Mouse (Mus musculus) midbrain, embryonic 12.5 days (tissue): ENCODE measurements around the gene Pou5f1. TPM values are rescaled to one million over a fixed set of nuclear protein-coding genes. Genes with fewer than 3 reads are reported as not detected.

Source experiments
- ATAC-seq: fragments of 200-750 bp; cut with Nextera tagmentation; 2 replicates; pipeline ENCODE4 v1.8.0; 2017; ENCODE audit warnings: low read depth, moderate TSS enrichment, moderate library complexity; ENCODE audit not compliant: low FRiP score
- H3K27ac ChIP-seq: fragments of 300-500 bp; sonication (generic); replicated peaks from 2 replicates; pipeline ENCODE4 v1.5.1; 2016; ENCODE audit warnings: mild to moderate bottlenecking
- H3K27me3 ChIP-seq: fragments of 300-500 bp; sonication (generic); 2 replicates; pipeline ENCODE4 v1.6.1; 2016; ENCODE audit warnings: mild to moderate bottlenecking
- H3K36me3 ChIP-seq: fragments of 300-500 bp; sonication (generic); 2 replicates; pipeline ENCODE4 v1.6.1; 2016
- H3K4me1 ChIP-seq: fragments of 300-500 bp; sonication (generic); 2 replicates; pipeline ENCODE4 v1.6.1; 2016
- H3K4me2 ChIP-seq: fragments of 300-500 bp; sonication (generic); replicated peaks from 2 replicates; pipeline ENCODE4 v1.6.1; 2016; ENCODE audit warnings: mild to moderate bottlenecking, moderate library complexity
- H3K4me3 ChIP-seq: fragments of 300-500 bp; sonication (generic); 2 replicates; pipeline ENCODE4 v1.5.1; 2016; ENCODE audit warnings: mild to moderate bottlenecking
- H3K9ac ChIP-seq: fragments of 300-500 bp; sonication (generic); replicated peaks from 2 replicates; pipeline ENCODE4 v1.6.1; 2016; ENCODE audit warnings: mild to moderate bottlenecking, moderate library complexity
- H3K9me3 ChIP-seq: fragments of 300-500 bp; sonication (generic); 2 replicates; pipeline ENCODE4 v1.6.1; 2016; ENCODE audit warnings: mild to moderate bottlenecking
- WGBS: fragments of 180-500 bp; shearing (Covaris S2); methylation state at CpG from one replicate; pipeline ENCODE4 v1.1.7; 2016; 5-methylcytosine and 5-hydroxymethylcytosine counted together
- polyA plus RNA-seq: library from polyadenylated mRNA; unstranded; fragments of >200 nt; fragmentation: Nextera tagmentation; extraction: Ambion mirVana; gene quantifications from 2 replicates; pipeline ENCODE4 v1.2.1, GENCODE M21; 2016

Pou5f1 gene
- polyA plus RNA-seq, 1 experiment from 2014 or later = not detected

- WGBS = 77% methylated on average over 5 of the region's 5 CpGs
- Histone ChIP-seq H3K4me1 (no peaks in the 10 kb centered on the region), H3K27ac (no peak overlapping the region), H3K4me2 (no peak overlapping the region), H3K36me3 (no peaks in the 10 kb centered on the region), H3K4me3 (no peak overlapping the region), H3K9ac (no peak overlapping the region), H3K27me3 (no peaks in the 10 kb centered on the region; the same call in 1 of the 2 replicates), H3K9me3 (no peaks in the 10 kb centered on the region)
- no peak for ATAC-seq
Observed at GRCm38 (mm10) chr17:35554321-35554720, 48.5 kb downstream of the Pou5f1 start.

- no peak for ATAC-seq
- no peak overlapping the region for H3K4me2 ChIP-seq
- H3K27ac ChIP-seq = no peak overlapping the region
- no peaks in the 10 kb centered on the region for H3K4me1 ChIP-seq
- H3K4me3 ChIP-seq = no peak overlapping the region
- no peaks in the 10 kb centered on the region; the same call in 1 of the 2 replicates for H3K27me3 ChIP-seq
- H3K9ac ChIP-seq = no peak overlapping the region
- no peaks in the 10 kb centered on the region for H3K36me3 ChIP-seq
- no peaks in the 10 kb centered on the region for H3K9me3 ChIP-seq
- WGBS = 94% methylated on average over 18 of the region's 18 CpGs
Observed at GRCm38 (mm10) chr17:35554761-35555397, 49.1 kb downstream of the Pou5f1 start.

DNA sequence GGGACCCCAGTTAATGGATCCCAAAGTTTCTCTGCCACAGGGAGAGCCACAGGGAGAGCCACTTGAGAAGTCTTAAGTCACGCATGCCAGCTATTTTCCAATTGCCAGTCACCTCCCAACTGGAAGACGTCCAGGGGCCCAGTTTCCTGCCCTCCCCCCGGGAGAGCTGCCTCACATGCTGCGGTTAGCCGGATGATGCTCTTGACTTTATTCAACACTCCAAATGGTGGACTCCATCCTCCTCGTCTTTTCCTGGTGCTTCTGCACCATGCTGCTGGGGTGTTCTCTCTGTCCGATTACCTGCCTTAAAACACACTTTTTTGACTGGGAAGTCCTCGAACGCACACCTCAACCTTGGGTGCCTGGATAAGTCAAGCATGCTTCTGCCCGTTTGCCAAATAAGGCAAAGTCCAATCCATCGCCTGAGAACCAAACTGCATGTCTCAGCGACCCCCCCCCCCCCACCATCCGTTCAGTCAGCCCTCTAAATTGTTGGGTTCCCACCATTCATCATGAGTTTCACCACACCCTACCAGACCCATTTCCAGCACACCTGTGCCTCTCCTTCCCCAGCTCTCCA, 50.5 kb downstream of the Pou5f1 start:
- ATAC-seq = no peak
- H3K4me1 ChIP-seq = no peaks in the 10 kb centered on the region
- no peak overlapping the region for H3K4me2 ChIP-seq
- no peak overlapping the region for H3K27ac ChIP-seq
- WGBS = 94% methylated on average over 13 of the region's 13 CpGs
- no peaks in the 10 kb centered on the region for H3K36me3 ChIP-seq
- H3K4me3 ChIP-seq = no peak overlapping the region
- H3K27me3 ChIP-seq = no peaks in the 10 kb centered on the region; the same call in 1 of the 2 replicates
- H3K9ac ChIP-seq = no peak overlapping the region
- H3K9me3 ChIP-seq = no peaks in the 10 kb centered on the region

DNA sequence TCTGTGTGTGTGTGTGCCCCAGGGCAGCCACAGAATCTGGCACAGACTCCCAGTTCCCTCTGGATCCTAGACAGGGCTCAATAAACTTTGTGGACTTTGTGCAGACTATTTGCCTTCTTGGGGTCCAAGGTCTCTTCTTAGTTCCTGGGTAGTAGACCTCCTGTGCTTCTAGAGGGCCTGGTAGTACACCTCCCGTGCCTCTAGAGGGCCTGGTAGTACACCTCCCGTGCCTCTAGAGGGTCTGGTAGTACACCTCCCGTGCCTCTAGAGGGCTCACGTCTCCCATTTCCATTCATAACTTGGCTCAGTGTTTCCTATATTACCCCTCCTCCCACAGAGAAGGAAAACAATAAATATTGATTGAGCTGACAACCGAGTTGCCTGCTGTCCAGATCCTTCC, 51.0 kb downstream of the Pou5f1 start:
- H3K27ac ChIP-seq = no peak overlapping the region
- H3K4me3 ChIP-seq = no peak overlapping the region
- 24% methylated on average over 5 of the region's 5 CpGs for WGBS
- no peak for ATAC-seq
- H3K9ac ChIP-seq = no peak overlapping the region
- no peaks in the 10 kb centered on the region for H3K36me3 ChIP-seq
- no peaks in the 10 kb centered on the region for H3K4me1 ChIP-seq
- H3K9me3 ChIP-seq = no peaks in the 10 kb centered on the region
- H3K27me3 ChIP-seq = no peaks in the 10 kb centered on the region; the same call in 1 of the 2 replicates
- H3K4me2 ChIP-seq = no peak overlapping the region

- no peaks in the 10 kb centered on the region for H3K4me1 ChIP-seq
- WGBS = 78% methylated on average over 9 of the region's 9 CpGs
- no peaks in the 10 kb centered on the region for H3K36me3 ChIP-seq
- no peak for ATAC-seq
- H3K27ac ChIP-seq = no peak overlapping the region
- no peaks in the 10 kb centered on the region for H3K9me3 ChIP-seq
- no peak overlapping the region for H3K4me2 ChIP-seq
- no peak overlapping the region for H3K4me3 ChIP-seq
- no peaks in the 10 kb centered on the region for H3K27me3 ChIP-seq
- H3K9ac ChIP-seq = no peak overlapping the region
Observed at GRCm38 (mm10) chr17:35557351-35557750, 51.5 kb downstream of the Pou5f1 start.

DNA sequence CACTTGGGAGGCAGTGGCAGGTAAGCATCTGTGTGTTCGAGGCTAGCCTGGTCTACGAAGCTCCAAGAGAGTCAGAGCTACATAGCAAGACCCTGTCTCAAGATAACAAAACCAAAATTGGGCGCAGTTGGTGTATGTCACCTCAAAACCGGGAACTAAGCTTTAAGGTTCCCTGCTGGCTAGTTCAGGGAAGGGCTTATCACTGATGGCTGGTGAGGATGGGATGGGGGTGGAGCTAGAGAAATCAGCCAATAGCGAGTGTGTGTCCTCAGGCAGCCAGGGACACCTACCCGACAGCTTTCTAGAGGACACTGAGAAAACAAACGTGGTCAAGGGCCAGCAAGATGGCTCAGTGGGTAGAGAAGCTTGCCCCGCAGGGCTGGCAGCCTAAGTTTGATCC, 52.4 kb downstream of the Pou5f1 start:
- WGBS = 62% methylated on average over 8 of the region's 8 CpGs
- no peaks in the 10 kb centered on the region for H3K27me3 ChIP-seq
- H3K4me3 ChIP-seq = no peak overlapping the region
- H3K9ac ChIP-seq = no peak overlapping the region
- no peak for ATAC-seq
- H3K4me1 ChIP-seq = no peaks in the 10 kb centered on the region
- H3K9me3 ChIP-seq = no peaks in the 10 kb centered on the region
- no peak overlapping the region for H3K4me2 ChIP-seq
- no peak overlapping the region for H3K27ac ChIP-seq
- no peaks in the 10 kb centered on the region for H3K36me3 ChIP-seq

Other genes starting within 250 kb of the Pou5f1 start
- 45.5 and 47.8 TPM in 2 replicates for gene H2-D1, start 243.3 kb upstream of the Pou5f1 start, polyA plus RNA-seq
- 0.08 and 0.17 TPM in 2 replicates for gene H2-Q1, start 185.6 kb upstream of the Pou5f1 start, polyA plus RNA-seq
- gene H2-Q2, start 163.8 kb upstream of the Pou5f1 start, polyA plus RNA-seq = 0.15 and 0.20 TPM in 2 replicates
- gene H2-Q4, start 126.4 kb upstream of the Pou5f1 start, polyA plus RNA-seq = 1.9 and 2.3 TPM in 2 replicates
- 0.09 and 0.27 TPM in 2 replicates for gene H2-Q6, start 81.2 kb upstream of the Pou5f1 start, polyA plus RNA-seq
- 6.0 and 6.4 TPM in 2 replicates for gene H2-Q7, start 66.9 kb upstream of the Pou5f1 start, polyA plus RNA-seq
- 0.09 and 0.10 TPM in 2 replicates for gene H2-Q10, start 35.9 kb upstream of the Pou5f1 start, polyA plus RNA-seq
- 41.2 and 52.6 TPM in 2 replicates for gene Tcf19, start 10.8 kb downstream of the Pou5f1 start, polyA plus RNA-seq
- gene Cchcr1, start 11.1 kb downstream of the Pou5f1 start, polyA plus RNA-seq = 16.0 and 18.5 TPM in 2 replicates
- 1.0 and 1.5 TPM in 2 replicates for gene Psors1c2, start 27.2 kb downstream of the Pou5f1 start, polyA plus RNA-seq
- 0.06 TPM in 1 of 2 replicates, not detected in the other for gene Cdsn, start 46.1 kb downstream of the Pou5f1 start, polyA plus RNA-seq
- gene 2300002M23Rik, start 61.4 kb downstream of the Pou5f1 start, polyA plus RNA-seq = not detected in 2 replicates
- not detected in 2 replicates for gene Sfta2, start 95.5 kb downstream of the Pou5f1 start, polyA plus RNA-seq
- not detected in 2 replicates for gene Gm9573, start 120.6 kb downstream of the Pou5f1 start, polyA plus RNA-seq
- gene Mucl3, start 137.7 kb downstream of the Pou5f1 start, polyA plus RNA-seq = 0.08 TPM in 1 of 2 replicates, not detected in the other
- 18.7 and 19.0 TPM in 2 replicates for gene Vars2, start 161.6 kb downstream of the Pou5f1 start, polyA plus RNA-seq
- gene Gtf2h4, start 167.7 kb downstream of the Pou5f1 start, polyA plus RNA-seq = 34.0 and 34.9 TPM in 2 replicates
- 201 and 218 TPM in 2 replicates for gene Ddr1, start 198.6 kb downstream of the Pou5f1 start, polyA plus RNA-seq